Mouse (Mus musculus) MEL (cell line): ENCODE measurements around the gene Fam206a.

ENCODE experiments used
- CHD2 ChIP-seq: IDR thresholded peaks from 2 replicates; pipeline ENCODE4 v1.6.1; 2011; ENCODE audit warnings: low read length, improper control_type of control experiment
- CTCF ChIP-seq, 3 experiments: IDR thresholded peaks in 2 of 3; conservative IDR thresholded peaks in 1 of 3; 2 replicates each; pipeline ENCODE4 v1.5.1; 2011 to 2012; ENCODE audit warnings: low read length in 3 of 3, low read depth in 2 of 3, mild to moderate bottlenecking in 2 of 3, improper control_type of control experiment in 1 of 3, inconsistent platforms in 1 of 3, mixed read lengths in 1 of 3, moderate library complexity in 1 of 3; ENCODE audit not compliant: control insufficient read depth in 1 of 3, insufficient read depth in 1 of 3, poor library complexity in 1 of 3, severe bottlenecking in 1 of 3
- EP300 ChIP-seq, 2 experiments: IDR thresholded peaks; 2 replicates each; pipeline ENCODE4 v1.6.1; 2011; ENCODE audit warnings: improper control_type of control experiment in 2 of 2, low read length in 2 of 2, low read depth in 1 of 2, mild to moderate bottlenecking in 1 of 2
- NELFE ChIP-seq: IDR thresholded peaks from 2 replicates; pipeline ENCODE4 v1.6.1; 2011; ENCODE audit warnings: low read depth, low read length, improper control_type of control experiment
- POLR2AphosphoS2 ChIP-seq: IDR thresholded peaks from 2 replicates; pipeline ENCODE4 v1.6.1; 2011; ENCODE audit warnings: low read length, improper control_type of control experiment
- ZC3H11A ChIP-seq: IDR thresholded peaks from 2 replicates; pipeline ENCODE4 v1.6.1; 2012; ENCODE audit warnings: low read depth, mild to moderate bottlenecking, inconsistent platforms, low read length, improper control_type of control experiment

DNA sequence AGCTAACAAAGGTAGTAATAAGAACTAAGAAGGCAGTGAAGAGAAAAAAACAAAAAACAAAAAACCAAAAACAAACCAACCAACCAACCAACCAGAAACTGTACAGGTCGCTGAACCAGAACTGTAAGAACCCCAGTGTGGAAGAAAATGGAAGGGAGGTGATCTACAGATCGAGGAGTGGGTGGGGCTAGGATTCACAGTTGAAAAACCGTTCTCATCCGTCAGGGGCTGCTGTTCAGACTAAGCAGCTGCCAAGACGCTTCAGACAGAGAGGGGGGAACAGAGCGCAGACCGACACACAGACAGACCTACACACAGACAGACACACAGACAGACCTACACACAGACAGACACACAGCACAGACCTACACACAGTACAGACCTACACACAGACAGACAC, 40.4 kb downstream of the Fam206a start:
- TF ChIP-seq POLR2AphosphoS2 (no peak), CHD2 (no peak), CTCF (IDR thresholded peaks at IDR 0.05 in 2 of 3, conservative IDR thresholded peaks at IDR 0.05 in 1 of 3; ENCODE audit: control insufficient read depth in 1 of 3, insufficient read depth in 1 of 3, low read depth in 2 of 3, low read length in 3 of 3, poor library complexity in 1 of 3, severe bottlenecking in 1 of 3) (no peak), NELFE (no peak), ZC3H11A (no peak), EP300 (IDR thresholded peaks at IDR 0.05; ENCODE audit: low read depth in 1 of 2, low read length in 2 of 2) (no peak)
